23 mouse cellular contexts compared by ENCODE assay signal in the genomic region with DNA sequence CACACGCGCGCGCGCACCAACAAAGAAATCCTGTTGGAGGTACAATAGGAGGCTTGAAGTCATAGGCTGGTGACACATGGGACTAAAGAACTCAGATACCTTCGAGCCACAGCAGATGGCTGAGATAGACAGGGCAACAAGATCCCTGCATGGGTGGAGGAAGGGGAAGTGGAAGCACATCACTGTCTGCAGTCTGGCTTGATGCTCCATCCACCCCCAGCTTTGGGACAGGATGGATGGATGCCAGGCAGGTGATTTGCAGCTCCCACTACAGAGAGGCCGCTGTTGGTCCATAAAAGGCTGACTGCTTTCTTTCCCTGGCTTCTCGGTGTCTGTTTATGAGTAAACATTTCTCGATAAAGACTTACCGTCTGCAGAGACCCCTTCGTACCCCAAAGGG.
DNase-seq lines count a peak whose midpoint lies in the region; ATAC-seq and TF ChIP-seq lines count a peak whose summit lies in the region.
"Had no signal": no experiment of that assay in that cellular context is flagged by ENCODE, and none has a peak within 500 bp of the region (broad histone marks: within the 10 kb centered on the region; RNA-seq: fewer than 3 reads in every experiment).

No protein-coding gene starts in this region.

- no peak overlapping the region for H3K9ac ChIP-seq in neural tube, embryonic 13.5 days
- H3K9ac ChIP-seq: embryonic facial prominence, embryonic 13.5 days; embryonic facial prominence, embryonic 15.5 days; forebrain, embryonic 12.5 days had no signal

- H3K27ac ChIP-seq in neural tube, embryonic 13.5 days (replicated peaks), result 0 out of 2 replicates have a peak overlapping the region, but pooled peaks have one; percentile 5
- H3K27ac ChIP-seq: embryonic facial prominence, embryonic 13.5 days; embryonic facial prominence, embryonic 15.5 days; forebrain, embryonic 10.5 days; forebrain, embryonic 12.5 days had no signal

- peak; percentile 26 to 50 for DNase-seq in cerebellum, postnatal 14 days
- DNase-seq in cerebellum, adult 11 months, result no peak
- DNase-seq in neural tube, embryonic 10.5 days (ENCODE audit: extremely low spot score, low spot score), result no peak
- DNase-seq in brain, embryonic 14.5 days (ENCODE audit: low read depth), result peak; percentile 14
- DNase-seq in layer of hippocampus, adult 11-12 months (ENCODE audit: low spot score), result no peak
- DNase-seq: adrenal gland, adult 8-10 months; adrenal gland, postnatal 14 days; adrenal gland, postnatal 36 days; cerebellum, adult 18-20 months; cerebellum, adult 8-10 months; cerebellum, adult 9-11 months; cerebellum, postnatal 36 days; embryo, embryonic 11 days had no signal

- no peaks in the 10 kb centered on the region for H3K36me3 ChIP-seq in neural tube, embryonic 13.5 days

- no peak for ATAC-seq in neural tube, embryonic 13.5 days (ENCODE audit: low read depth)
- ATAC-seq: activated CD4-positive, CD25-positive, alpha-beta regulatory T cell, adult 4 months; forebrain, embryonic 14.5 days; forebrain, embryonic 16.5 days; Patski had no signal

- 74% methylated on average over 11 of the region's 11 CpGs for WGBS in neural tube, embryonic 13.5 days

- 0 out of 2 replicates have a peak, but pooled peaks cover 8% of the 10 kb centered on the region for H3K27me3 ChIP-seq in neural tube, embryonic 13.5 days
- H3K27me3 ChIP-seq: embryonic facial prominence, embryonic 13.5 days; embryonic facial prominence, embryonic 15.5 days; forebrain, embryonic 12.5 days; Patski had no signal

- peaks cover 52% of the 10 kb centered on the region for H3K4me1 ChIP-seq in neural tube, embryonic 13.5 days (replicated peaks)

- no peaks in the 10 kb centered on the region for H3K9me3 ChIP-seq in neural tube, embryonic 13.5 days
- H3K9me3 ChIP-seq: embryonic facial prominence, embryonic 13.5 days; embryonic facial prominence, embryonic 15.5 days; forebrain, embryonic 10.5 days; forebrain, embryonic 12.5 days had no signal

- no peak overlapping the region for H3K4me3 ChIP-seq in neural tube, embryonic 13.5 days
- H3K4me3 ChIP-seq: embryonic facial prominence, embryonic 13.5 days; embryonic facial prominence, embryonic 15.5 days; erythroblast, embryonic 14.5 days; forebrain, embryonic 10.5 days; forebrain, embryonic 12.5 days had no signal

- no peak for TF ChIP-seq CTCF in brain, embryonic 14.5 days (IDR thresholded peaks at IDR 0.05; ENCODE audit: borderline replicate concordance, extremely low read depth, insufficient read depth, insufficient read length)

- no peak for TF ChIP-seq POLR2A in brain, embryonic 14.5 days (IDR thresholded peaks at IDR 0.05; ENCODE audit: borderline replicate concordance, extremely low read depth, insufficient read depth, insufficient read length, poor library complexity, severe bottlenecking)

- H3K4me2 ChIP-seq in neural tube, embryonic 13.5 days, result no peak overlapping the region
- H3K4me2 ChIP-seq: embryonic facial prominence, embryonic 13.5 days; embryonic facial prominence, embryonic 15.5 days; forebrain, embryonic 12.5 days had no signal

Comparison
In these comparisons a context has a peak if more than half of its experiments do, and no peak if none do; other contexts are left out.
1. DNase-seq: peak in cerebellum, postnatal 14 days (2 of 2) and brain, embryonic 14.5 days (single experiment); none in cerebellum, adult 11 months (single experiment), neural tube, embryonic 10.5 days (single experiment) and layer of hippocampus, adult 11-12 months (single experiment).